Mouse (Mus musculus) bone marrow macrophage, adult 2 months (primary cell): ENCODE data around the gene Nrgn. TPM values are rescaled to one million over a fixed set of nuclear protein-coding genes. Genes with fewer than 3 reads are reported as not detected.

ENCODE experiments used
- H3K27ac ChIP-seq: 2 replicates; pipeline ENCODE4 v1.5.1; 2012; ENCODE audit warnings: low read depth, low read length; ENCODE audit not compliant: insufficient read depth
- H3K4me1 ChIP-seq: 2 replicates; pipeline ENCODE4 v1.6.1; 2012; ENCODE audit warnings: low read length; ENCODE audit not compliant: control insufficient read depth, insufficient read depth
- H3K4me3 ChIP-seq: 2 replicates; pipeline ENCODE4 v1.5.1; 2012; ENCODE audit warnings: mild to moderate bottlenecking, low read length, moderate library complexity; ENCODE audit not compliant: insufficient read depth
- CTCF ChIP-seq: IDR thresholded peaks from 2 replicates; pipeline ENCODE4 v1.5.1; 2012; ENCODE audit warnings: low read depth, mild to moderate bottlenecking, low read length, moderate library complexity
- POLR2A ChIP-seq: IDR thresholded peaks from 2 replicates; pipeline ENCODE4 v1.6.1; 2012; ENCODE audit warnings: mild to moderate bottlenecking, low read depth, low read length, borderline replicate concordance
- polyA plus RNA-seq: library from polyadenylated mRNA; stranded (reverse); fragments of >200 nt; gene quantifications from 2 replicates; pipeline ENCODE4 v1.2.4, GENCODE M21; 2012; ENCODE audit not compliant: missing spikeins, insufficient read depth, insufficient read length

The Nrgn gene
- polyA plus RNA-seq, 1 experiment, result not detected

DNA sequence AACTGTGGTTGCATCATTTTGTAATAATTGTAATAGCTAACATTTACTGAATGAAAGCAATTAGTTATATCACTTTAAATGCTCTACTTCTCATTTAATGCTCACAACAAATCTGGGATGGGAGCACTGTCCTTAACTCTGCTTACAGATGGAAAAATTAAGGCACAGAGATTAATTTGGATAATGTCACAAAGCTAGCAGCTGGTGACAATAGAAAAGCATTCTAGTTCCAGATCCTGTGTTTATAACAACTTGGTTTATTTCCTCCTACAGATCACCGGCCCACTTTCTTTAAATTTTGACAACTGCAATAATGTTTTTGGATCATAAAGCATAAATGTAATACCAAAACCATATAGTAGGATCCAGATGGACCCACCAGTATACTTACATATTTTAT lies 46.7 kb downstream of the Nrgn start:
- no peak for TF ChIP-seq POLR2A
- no peak for TF ChIP-seq CTCF
- H3K27ac ChIP-seq, result no peak overlapping the region
- H3K4me3 ChIP-seq, result no peak overlapping the region
- H3K4me1 ChIP-seq, result 0 out of 2 replicates have a peak, but pooled peaks cover 2% of the 10 kb centered on the region

GRCm38 (mm10) chr9:37504348-37504747 lies 48.4 kb downstream of the Nrgn start:
- Histone ChIP-seq H3K4me3 (no peak overlapping the region), H3K27ac (no peak overlapping the region), H3K4me1 (peaks cover 4% of the 10 kb centered on the region; the same call in 1 of the 2 replicates)
- TF ChIP-seq POLR2A (no peak), CTCF (no peak)

- no peak for TF ChIP-seq CTCF
- no peak for TF ChIP-seq POLR2A
Observed at GRCm38 (mm10) chr9:37501170-37501569, 51.5 kb downstream of the Nrgn start.

DNA sequence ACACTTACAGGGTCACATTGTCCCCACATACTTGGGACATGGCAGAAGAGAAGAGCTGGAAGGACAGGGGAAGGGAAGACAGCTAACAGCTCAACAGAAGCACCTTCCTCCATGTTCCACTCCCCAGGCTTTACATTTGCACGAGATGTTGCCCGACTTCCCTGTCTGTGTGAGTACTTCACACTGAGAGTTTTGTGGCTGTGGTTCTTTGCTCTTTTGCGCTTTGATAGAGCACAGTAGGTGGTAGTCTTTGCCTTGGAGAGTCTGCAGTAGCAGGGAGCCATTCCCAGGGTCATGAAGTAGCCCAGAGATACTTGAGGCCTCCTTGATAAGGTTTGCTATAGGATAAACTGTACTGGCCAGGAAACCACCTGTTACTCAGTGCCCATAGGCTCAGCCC lies 52.5 kb downstream of the Nrgn start:
- no peak overlapping the region for H3K27ac ChIP-seq
- peaks cover 7% of the 10 kb centered on the region for H3K4me1 ChIP-seq
- H3K4me3 ChIP-seq, result no peak overlapping the region
- TF ChIP-seq POLR2A, result no peak
- TF ChIP-seq CTCF, result no peak

More at GRCm38 (mm10) chr9:37501170-37501569, 51.5 kb downstream of the Nrgn start:
- Histone ChIP-seq H3K27ac (no peak overlapping the region), H3K4me1 (peaks cover 7% of the 10 kb centered on the region), H3K4me3 (no peak overlapping the region)

GRCm38 (mm10) chr9:37496325-37496724 lies 56.4 kb downstream of the Nrgn start:
- peaks cover 8% of the 10 kb centered on the region for H3K4me1 ChIP-seq
- H3K4me3 ChIP-seq, result no peak overlapping the region
- no peak overlapping the region for H3K27ac ChIP-seq
- TF ChIP-seq CTCF (no peak), POLR2A (no peak)

DNA sequence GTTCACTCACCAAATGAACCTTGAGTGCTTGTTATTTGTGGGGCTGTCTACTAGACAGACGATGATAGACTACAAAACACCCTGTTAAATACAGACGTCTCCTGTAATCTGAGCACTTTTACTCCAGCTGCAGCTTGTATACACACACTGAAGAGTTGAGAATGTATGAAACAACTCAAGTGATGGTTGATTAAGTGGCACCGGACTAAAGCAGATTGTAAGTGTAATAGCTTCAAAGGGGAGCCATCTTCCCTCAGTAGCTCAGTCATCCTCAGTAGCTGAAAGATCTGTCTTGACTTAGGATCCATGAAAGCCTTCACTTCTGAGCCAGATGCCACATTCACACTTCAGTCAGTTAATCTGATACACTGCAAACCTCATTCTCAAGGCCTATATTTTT lies 56.9 kb downstream of the Nrgn start:
- H3K4me1 ChIP-seq, result peaks cover 8% of the 10 kb centered on the region
- H3K27ac ChIP-seq, result no peak overlapping the region
- no peak overlapping the region for H3K4me3 ChIP-seq
- TF ChIP-seq POLR2A (no peak), CTCF (no peak)

Other genes with a start within 250 kb of the Nrgn start
- gene Ccdc15, start 204.5 kb downstream of the Nrgn start, polyA plus RNA-seq, result 1.9 TPM in 2 replicates
- gene Hepacam, start 185.6 kb downstream of the Nrgn start, polyA plus RNA-seq, result not detected in 2 replicates
- gene Robo4, start 151.0 kb downstream of the Nrgn start, polyA plus RNA-seq, result 0.12 TPM in 1 of 2 replicates, not detected in the other
- not detected in 2 replicates for gene Robo3, start 119.7 kb downstream of the Nrgn start, polyA plus RNA-seq
- 23.5 and 27.3 TPM in 2 replicates for gene Msantd2, start 63.6 kb downstream of the Nrgn start, polyA plus RNA-seq
- 0.97 TPM in 1 of 2 replicates, not detected in the other for gene Esam, start 24.8 kb downstream of the Nrgn start, polyA plus RNA-seq
- gene Vsig2, start 13.6 kb downstream of the Nrgn start, polyA plus RNA-seq, result not detected in 2 replicates
- 28.8 and 31.5 TPM in 2 replicates for gene Siae, start 2.8 kb upstream of the Nrgn start, polyA plus RNA-seq
- gene Spa17, start 60.8 kb upstream of the Nrgn start, polyA plus RNA-seq, result 1.3 and 1.6 TPM in 2 replicates
- 36.4 and 36.5 TPM in 2 replicates for gene Tbrg1, start 104.4 kb upstream of the Nrgn start, polyA plus RNA-seq
- not detected in 2 replicates for gene Panx3, start 116.3 kb upstream of the Nrgn start, polyA plus RNA-seq
- gene Olfr160, start 163.3 kb upstream of the Nrgn start, polyA plus RNA-seq, result not detected in 2 replicates
- not detected in 2 replicates for gene Olfr874, start 192.2 kb upstream of the Nrgn start, polyA plus RNA-seq
- gene Olfr875, start 219.0 kb upstream of the Nrgn start, polyA plus RNA-seq, result not detected in 2 replicates